Mouse (Mus musculus) layer of hippocampus, adult 18-20 months (tissue): Measurements from ENCODE around the gene Rhpn2. TPM values are rescaled to one million over a fixed set of nuclear protein-coding genes. Genes with fewer than 3 reads are reported as not detected.

Source experiments
- DNase-seq, 2 experiments: peaks; one replicate each; pipeline ENCODE4 v3.0.0; 2022; ENCODE audit warnings: low spot score in 2 of 2
- total RNA-seq, 2 experiments: library from RNA; stranded (reverse); gene quantifications; 2 replicates each; pipeline ENCODE4 v1.2.3; 2021

Rhpn2 gene
- total RNA-seq, 2 experiments from 2014 or later: 7.3 to 9.1 TPM

DNA sequence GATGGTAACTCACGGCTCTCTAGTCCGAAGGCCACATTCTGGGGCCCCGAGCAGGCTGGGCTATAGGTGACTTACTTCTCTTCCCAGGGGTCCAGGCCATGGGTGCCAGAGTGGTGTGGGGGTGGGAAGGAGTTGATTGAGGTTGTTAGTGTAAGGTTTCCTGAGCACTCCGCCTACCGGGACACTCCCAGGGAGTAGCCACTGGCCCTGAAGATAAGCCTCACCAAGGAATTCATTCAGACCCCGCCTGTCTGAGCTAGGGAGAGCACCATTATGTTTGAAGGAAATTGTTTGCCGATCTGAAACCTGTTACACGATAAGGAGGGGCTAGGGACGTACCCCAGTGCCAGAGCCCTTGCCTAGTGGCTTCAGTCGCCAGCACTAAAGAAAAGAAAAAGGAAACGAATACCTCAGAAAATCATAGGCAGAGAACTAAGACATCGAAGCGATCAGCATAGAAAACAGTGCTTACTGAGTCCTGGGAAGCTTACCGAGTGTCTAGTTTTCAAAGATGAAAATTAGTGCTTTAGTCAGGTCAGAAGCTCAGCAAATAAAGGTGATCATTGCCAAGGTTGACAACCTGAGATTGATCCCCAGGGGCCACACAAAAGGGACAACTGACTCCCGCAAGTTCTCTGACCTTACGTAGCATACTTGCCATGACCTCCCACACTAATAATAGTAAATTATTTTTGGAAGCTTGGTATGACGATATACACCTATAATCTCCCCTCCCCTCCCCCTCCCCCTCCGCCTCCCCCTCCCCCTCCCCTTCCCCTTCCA is 14.1 kb downstream of the Rhpn2 start:
- DNase-seq: no peak

DNA sequence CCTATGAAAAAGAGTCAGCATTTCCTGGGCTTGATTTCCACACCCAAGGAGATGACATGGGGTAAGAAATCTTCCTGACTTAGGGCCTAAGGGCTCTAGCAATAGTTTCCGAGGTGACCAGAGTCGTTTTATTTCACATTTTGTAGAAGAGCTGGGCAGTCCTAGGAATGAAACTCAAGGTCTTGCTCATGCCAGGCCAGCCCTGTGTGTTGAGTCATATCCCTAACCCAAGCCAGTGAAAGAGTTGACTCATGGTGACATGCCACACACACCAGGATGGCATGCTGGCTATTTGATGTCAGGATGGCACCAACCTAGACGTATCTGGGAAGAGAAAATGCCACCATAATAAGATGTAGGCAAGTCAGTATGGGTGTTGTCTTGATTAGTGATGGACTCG is 15.1 kb downstream of the Rhpn2 start:
- DNase-seq: no peak

- DNase-seq: no peak
These were observed 16.1 kb downstream of the Rhpn2 start for GRCm38 (mm10) chr7:35349886-35350684.

DNA sequence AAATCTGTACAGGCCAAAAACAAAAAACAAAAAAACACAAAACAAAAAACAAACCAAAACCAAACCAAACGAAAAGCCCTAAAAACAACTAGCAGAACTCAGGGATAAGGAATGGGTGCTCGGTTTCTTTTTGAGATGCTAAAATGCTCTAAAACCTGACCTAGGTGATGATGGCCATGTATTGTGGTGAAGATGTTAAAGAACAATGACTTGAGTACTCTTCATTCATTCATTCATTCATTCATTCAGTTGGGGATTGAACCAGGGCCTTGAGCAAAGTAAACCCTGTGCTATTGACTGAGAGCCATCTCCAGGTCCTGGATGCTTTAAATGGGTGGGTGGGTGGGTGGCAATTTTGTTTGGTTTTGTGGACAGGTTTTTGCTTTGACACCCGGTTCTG is 17.2 kb downstream of the Rhpn2 start:
- no peak for DNase-seq

- no peak for DNase-seq
These were observed 19.3 kb downstream of the Rhpn2 start for GRCm38 (mm10) chr7:35353306-35353705.

GRCm38 (mm10) chr7:35355303-35355872 is 21.4 kb downstream of the Rhpn2 start:
- DNase-seq: no peak

- no peak for DNase-seq
These were observed 23.7 kb downstream of the Rhpn2 start for GRCm38 (mm10) chr7:35357621-35358020.

DNA sequence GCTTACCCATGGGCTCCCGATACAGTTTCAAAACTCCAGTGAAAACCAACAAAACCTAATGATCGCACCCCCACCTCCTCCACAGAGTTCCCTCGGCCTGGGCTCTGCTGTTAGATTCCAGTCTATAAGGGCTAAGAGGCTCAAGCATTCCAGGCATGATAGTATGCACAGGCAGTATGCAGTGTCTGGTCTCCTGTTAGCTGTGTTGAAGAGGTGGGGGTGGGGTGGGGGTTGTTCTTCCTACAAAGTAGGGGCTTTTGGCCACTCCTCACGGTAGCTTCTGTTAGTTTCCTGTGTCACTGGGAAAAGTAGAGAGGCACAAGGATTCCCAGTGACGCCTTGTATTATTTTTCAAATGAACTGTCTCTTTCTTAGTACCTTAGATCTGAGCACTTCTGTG is 28.3 kb downstream of the Rhpn2 start:
- DNase-seq: no peak

DNA sequence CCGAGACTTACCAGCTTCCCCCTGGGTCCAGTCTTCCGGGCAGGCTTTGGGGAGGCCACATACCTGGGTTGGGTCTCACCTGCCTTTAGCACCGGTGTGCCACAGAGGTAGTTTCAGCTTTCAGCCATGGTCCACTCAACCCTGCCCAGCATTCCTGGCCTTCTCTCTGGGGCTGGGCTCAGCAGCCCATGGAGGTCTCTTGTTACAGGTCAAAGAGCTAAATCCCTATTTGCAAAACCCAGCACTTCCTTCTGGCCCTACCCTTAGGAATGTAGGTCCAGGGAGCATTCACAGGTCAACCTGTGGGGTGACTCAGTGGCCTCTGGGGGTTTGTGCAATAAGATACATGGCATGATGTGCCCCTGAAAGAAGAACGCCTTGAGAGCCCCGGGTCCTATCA is 28.9 kb downstream of the Rhpn2 start:
- DNase-seq: no peak

DNA sequence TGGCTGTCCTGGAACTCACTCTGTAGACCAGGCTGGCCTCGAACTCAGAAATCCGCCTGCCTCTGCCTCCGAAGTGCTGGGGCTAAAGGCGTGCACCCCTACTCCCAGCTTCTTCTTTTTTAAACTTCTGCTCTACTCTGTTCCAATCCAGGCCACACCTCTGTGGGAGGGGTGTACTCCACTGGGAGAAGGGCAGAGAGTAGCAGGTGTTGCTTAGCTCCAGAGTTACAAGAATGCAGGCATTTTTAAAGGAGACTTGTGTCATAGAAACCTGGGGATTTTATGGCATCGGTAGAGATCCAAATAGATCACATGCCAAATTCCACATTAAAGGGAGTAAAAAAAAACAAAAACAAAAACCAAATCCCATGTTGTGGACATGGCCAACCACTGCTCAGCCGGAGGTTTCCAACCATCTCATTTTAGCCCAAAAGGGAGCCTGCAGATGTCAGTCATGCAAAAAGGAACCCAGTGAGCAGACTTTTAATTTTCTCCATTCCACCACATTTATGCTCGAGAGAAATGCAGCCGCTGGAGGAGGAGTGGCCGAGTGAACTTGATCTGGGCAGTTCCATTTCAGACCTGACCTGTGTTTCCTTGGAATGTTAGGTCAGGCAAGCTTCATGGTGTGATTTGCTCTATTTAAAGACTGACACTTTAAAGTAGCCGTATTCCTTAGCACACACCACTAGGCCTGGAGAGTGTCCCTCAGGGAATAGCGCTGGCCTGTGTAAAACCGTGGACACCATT is 31.4 kb downstream of the Rhpn2 start:
- no peak for DNase-seq

- no peak for DNase-seq
These were observed 37.1 kb downstream of the Rhpn2 start for GRCm38 (mm10) chr7:35371096-35371495.

DNA sequence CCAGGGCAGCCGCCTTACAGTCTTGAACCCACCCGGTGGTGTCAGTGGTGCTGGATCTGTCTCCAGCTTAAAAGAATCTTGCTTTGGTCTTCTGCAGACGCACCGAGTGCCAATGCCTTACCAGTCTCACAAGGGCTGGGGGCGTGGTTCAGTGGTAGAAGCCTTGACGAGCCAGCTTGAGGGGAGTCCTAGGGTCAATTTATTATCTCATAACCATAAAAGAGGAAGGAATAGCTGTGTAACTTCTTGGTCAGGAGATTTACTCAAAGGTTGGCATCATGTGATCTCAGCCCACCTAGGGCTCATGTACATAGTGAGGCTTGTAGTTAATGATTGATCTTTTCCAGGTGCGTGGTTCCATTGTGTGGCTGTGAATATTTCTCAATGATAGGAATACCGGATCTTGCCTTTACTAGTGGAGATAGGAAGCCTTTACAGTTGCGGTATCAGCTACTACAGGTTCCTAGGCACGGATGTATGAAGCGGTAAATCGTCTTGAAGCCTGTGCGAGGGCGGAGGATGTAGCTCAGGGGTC is 38.6 kb downstream of the Rhpn2 start:
- no peak for DNase-seq

DNA sequence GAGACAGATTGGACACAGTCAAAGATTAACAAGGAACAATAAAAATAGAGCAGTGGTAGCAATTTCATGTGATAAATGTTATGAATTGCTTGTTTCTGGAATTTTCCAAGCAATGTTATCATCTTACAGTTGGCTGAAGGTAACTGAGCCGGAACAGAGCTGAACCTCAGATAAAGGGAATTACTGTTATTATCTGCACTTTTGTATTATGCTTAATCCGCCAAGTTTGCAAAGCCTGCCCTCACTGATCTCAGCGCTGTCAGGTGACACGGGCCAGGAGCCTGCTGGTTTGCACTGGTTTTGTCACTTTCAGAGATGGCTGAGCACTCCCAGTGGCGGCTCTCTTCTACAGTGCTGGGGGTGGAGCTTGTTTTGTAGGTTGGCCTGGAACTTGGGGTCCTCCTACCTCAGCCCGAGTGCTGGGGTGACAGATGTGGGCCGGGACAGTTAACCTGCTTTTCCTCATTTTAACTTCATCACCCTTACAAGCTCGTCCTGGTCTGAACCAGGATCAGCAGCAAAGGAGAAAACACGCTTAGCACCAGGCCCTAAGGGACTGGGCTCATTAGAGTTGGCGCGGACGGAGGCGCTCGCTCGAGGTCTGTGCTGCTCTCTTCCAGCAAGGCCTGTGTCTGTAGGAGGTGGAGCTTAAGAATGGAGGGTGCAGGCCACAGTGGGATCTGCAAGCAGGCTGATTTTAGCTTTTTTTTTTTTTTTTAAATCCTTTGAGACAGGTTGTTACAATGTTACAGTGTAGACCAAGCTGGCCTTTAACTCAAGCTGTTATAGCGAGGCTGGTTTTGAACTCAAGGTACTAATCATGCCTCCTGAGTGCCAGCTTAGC is 39.4 kb downstream of the Rhpn2 start:
- no peak for DNase-seq

DNA sequence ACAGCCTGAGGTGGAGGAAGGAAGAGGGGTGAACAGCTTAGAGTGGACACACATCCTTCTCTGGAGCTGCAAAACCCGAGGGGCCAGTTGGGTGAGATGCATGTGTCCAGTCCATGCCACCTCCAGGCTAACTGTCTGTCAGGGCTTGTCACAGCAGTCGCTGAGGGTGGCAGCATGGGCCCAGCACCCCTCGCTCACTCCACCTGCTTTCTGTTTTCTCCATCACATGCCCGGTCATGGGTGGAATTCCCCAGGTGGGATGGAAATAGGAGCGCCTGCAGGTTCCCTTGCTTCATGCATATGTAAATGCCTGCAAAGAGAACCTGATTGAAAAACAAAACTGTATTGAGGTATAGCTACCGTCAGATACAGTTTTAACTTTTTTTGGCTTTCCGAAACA is 40.3 kb downstream of the Rhpn2 start:
- no peak for DNase-seq

GRCm38 (mm10) chr7:35376623-35377022 is 42.7 kb downstream of the Rhpn2 start:
- no peak for DNase-seq

- no peak for DNase-seq
These were observed 45.6 kb downstream of the Rhpn2 start for GRCm38 (mm10) chr7:35379492-35380119.

DNA sequence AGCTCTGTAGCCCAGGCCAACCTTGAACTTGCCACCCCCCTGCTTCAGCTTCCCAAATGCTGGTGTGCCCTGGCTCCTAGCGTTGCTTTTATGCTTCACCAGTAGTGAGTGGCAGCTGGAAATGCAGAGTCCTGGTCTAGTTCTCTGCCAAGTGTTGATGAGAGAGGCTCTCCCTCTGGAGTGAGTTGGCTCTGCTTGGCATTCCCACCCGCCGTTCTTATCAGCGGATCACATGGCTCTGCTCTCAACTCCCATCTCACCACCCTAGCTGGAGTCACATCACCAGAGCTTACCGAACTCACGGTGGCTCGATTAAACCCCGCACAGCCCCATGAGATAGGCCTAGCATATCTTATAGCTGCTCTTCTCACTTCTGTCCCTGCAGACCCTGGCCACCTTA is 46.4 kb downstream of the Rhpn2 start:
- DNase-seq: no peak

GRCm38 (mm10) chr7:35381861-35382260 is 47.9 kb downstream of the Rhpn2 start:
- no peak for DNase-seq

DNA sequence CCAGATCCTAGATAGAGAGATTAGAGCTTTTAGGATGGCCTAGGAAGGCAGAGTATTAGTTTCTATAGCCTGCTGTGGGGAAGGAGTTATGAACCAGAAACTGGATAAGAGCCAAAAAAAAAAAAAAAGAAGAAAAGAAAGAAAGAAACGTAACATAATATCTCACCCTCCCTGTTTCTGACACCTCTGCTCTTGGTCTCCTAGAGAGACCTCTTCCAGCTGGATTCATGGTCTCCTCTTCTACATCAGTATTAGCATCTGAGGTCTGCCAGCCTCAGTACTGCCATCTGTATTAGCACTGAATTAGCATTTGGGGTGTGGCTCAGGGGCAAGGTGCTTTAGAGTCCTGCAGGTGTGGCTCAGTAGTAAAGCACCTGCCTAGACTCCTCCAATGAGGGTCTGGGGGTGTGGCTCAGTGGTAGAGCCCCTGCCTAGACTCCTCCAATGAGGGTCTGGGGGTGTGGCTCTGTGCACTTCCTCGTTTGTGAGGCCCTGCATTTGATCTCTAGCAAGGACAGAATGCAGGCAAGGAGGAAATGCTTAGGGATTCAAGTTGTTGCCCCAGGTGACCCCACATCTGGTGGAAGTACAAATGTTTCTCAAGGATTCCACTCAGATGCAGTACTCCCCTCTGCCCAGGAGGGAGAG is 48.9 kb downstream of the Rhpn2 start:
- no peak for DNase-seq
